Mouse (Mus musculus): Measurements from ENCODE around the gene Btnl1.

DNA sequence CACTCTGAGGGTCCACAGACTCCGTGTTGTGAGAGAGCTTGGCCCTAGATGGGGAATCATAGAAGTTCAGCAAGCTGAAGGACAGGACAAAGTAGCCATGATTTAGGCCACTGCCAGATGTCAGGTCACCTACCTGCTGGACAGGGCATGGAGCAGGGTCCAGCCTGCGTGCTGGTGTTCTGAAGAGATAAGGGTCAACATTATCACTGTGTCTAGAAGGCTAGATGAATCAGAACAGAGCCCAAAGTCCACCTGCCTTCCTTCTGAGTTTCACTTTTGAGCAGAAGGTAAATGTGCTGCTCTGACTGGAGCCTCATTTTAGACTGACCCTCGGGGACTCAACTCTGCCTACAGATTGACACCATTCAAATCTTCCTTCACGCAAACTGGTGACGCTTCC, 22.4 kb upstream of the Btnl1 start, which contains the start of gene Btnl2:
- TF ChIP-seq CTCF (IDR thresholded peaks at IDR 0.05; ENCODE audit: control insufficient read depth, insufficient read depth, low read length) (no peak), POLR2A (IDR thresholded peaks at IDR 0.05; ENCODE audit: borderline replicate concordance, control insufficient read depth, low read depth, low read length) (no peak)
